Mouse (Mus musculus) megakaryocyte progenitor cell, adult 5-6 weeks (primary cell): ENCODE measurements at regions not wholly inside any gene's neighbourhood (a gene's known extent, or its start where the extent isn't known, plus 50 kb on each side); places are given as distances from the start of the nearest gene placed in this dataset.
"Not testable (repeated sequence)": the region's sequence is repeated elsewhere in the genome, so short reads cannot be mapped to it uniquely, and the experiment has no call there.

Experiments
- ATAC-seq: replicated peaks from 2 replicates; pipeline ENCODE4 v1.8.0; 2016; ENCODE audit warnings: mild to moderate bottlenecking, moderate TSS enrichment, inconsistent platforms; ENCODE audit not compliant: poor library complexity

- peak; percentile 63 for ATAC-seq
These were observed 928.2 kb upstream of the Zfp386 start for GRCm38 (mm10) chr12:115119134-115119826.

GRCm38 (mm10) chr12:115121259-115121658 is 926.3 kb upstream of the Zfp386 start:
- ATAC-seq, result peak; percentile 64

DNA sequence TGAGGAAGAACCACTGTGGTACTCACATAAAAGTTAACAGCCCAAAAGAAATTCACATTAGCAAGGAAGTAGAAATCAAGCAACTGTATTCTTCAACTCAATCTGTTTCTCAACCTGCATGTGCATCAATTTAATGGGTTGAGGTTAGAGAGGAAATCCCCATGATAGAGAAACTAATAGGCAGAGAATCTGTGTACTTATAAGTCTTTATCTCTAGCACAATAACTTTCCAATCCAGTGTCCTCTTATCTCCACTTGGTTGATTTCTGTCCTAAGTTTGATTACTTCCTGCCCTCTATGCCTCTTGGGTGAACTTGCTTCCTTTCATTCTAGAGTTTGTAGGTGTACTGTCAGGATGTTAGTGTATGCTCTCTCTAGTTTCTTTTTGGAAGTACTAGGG is 925.6 kb upstream of the Zfp386 start:
- no peak for ATAC-seq

DNA sequence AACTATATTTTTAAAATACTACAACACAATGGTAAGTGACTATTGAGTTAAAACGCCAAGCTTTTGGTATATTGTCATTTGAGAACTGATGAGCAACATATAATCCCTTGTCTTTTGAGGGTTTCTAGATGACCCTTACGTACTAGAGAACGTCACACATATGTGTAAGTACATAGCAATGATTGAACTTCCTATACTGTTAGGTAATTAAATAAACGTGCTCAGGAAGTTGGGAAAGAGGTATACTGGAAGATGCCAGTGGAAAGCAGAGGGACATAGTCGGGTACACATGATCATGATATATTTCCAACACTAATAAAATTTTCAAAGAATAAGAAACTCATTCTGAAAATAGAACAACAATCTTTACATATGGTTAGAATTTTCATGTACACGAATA is 914.6 kb upstream of the Zfp386 start:
- peak; percentile 55; the same call in 1 of the 2 replicates for ATAC-seq

GRCm38 (mm10) chr12:115145407-115145806 is 902.1 kb upstream of the Zfp386 start:
- not testable (repeated sequence) for ATAC-seq

GRCm38 (mm10) chr12:115146471-115146870 is 901.1 kb upstream of the Zfp386 start:
- not testable (repeated sequence) for ATAC-seq

DNA sequence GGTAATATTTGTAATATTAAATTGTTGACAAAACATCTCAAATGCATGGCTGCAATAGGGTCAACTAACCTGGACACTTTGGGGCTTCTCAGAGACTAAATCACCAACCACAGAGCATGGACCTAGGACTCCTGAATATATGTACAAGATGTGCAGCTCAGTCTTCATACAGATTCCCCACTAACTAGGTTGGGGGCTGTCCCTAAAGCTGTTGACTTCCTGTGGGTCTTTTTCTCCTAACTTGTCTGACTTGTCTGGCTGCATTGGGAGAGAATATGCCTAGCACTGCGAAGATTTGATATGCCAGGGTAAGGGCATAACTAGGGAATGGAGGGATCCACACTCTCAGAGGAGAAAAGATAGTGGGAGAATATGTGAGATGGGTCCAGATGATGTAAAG is 895.6 kb upstream of the Zfp386 start:
- ATAC-seq, result not testable (repeated sequence)

DNA sequence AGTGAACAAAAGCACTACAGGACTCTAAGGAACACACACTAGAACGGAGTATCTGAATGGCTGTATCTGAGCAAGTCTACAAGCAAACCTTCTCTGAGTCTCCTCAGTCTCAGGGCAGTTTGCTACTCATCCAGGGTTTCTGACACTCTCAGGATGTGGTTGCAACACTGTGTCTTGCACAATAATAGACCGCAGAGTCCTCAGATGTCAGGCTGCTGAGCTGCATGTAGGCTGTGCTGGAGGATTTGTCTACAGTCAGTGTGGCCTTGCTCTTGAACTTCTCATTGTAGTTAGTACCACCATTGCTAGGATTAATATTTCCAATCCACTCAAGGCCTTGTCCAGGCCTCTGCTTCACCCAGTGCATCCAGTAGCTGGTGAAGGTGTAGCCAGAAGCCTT is 889.3 kb upstream of the Zfp386 start:
- ATAC-seq, result not testable (repeated sequence)

DNA sequence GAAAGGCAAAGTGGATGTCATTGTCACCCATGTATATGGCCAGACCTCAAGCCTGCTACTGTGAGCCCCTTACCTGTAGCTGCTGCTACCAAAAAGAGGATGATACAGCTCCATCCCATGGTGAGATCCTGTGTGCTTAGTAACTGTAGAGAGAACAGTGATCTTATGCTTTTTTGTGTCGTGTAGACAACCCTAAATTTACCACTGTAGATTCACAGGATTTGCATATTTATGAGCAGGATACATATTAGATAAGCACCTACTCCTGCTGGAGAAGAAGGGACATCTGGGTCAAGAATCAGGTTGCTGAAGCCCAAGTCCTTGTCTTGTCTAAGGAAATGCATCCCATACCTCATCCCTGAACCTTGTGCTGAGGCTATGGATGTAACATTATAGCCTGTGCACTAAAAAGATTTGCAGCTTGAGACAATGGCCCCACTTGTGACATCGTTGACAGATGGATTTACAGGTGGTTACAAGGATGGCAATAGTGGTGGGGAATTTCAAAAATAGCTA is 888.7 kb upstream of the Zfp386 start:
- ATAC-seq, result not testable (repeated sequence)

- peak; percentile 89 for ATAC-seq
These were observed 882.0 kb upstream of the Zfp386 start for GRCm38 (mm10) chr12:115165499-115165898.

DNA sequence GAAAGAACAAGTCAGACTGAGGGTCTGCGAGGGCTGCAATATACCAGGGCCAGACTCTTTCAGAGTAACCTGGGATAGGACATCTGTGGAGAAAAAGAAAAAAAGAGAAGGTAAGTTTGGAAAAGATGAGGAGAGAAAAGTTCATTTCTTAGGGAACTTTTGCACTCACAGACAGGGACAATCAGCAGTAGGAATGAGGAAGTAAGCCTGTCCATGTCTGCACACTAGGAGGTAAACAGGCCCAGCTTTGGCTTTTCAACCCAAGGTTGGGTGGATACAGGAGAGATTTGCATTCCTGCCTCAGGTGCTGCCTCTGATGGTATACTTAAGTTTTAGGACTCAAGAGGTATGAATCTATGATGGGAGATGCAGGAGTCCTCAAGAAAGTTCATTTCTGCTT is 881.5 kb upstream of the Zfp386 start:
- ATAC-seq, result peak; percentile 70

DNA sequence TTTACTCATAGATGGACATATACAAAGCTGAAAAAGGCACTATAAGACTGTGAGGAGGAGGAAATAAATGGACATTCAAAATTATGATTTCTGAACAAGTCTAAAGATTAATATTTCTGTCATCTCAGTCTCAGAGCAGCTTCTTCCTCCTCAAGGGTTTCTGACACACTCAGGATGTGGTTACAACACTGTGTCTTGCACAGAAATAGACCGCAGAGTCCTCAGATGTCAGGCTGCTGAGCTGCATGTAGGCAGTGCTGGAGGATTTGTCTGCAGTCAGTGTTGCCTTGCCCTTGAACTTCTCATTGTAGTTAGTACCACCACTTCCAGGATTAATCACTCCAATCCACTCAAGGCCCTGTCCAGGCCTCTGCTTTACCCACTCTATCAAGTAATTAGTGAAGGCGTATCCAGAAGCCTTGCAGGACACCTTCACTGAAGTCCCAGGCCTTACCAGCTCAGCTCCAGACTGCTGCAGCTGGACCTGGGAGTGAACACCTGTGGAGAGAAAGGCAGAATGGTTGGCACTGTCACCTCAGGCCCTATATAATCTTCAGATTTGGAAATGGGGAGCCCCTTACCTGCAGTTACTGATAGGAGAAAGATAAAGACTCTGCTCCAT is 853.9 kb upstream of the Zfp386 start:
- ATAC-seq, result peak; percentile 57

GRCm38 (mm10) chr12:115197322-115198117 is 850.0 kb upstream of the Zfp386 start:
- ATAC-seq, result peak; percentile 71

GRCm38 (mm10) chr12:115207833-115208448 is 839.6 kb upstream of the Zfp386 start:
- not testable (repeated sequence) for ATAC-seq

GRCm38 (mm10) chr12:115222671-115223070 is 824.9 kb upstream of the Zfp386 start:
- ATAC-seq, result no peak

GRCm38 (mm10) chr12:115229965-115230364 is 817.6 kb upstream of the Zfp386 start:
- 0 out of 2 replicates have a peak, but pooled peaks have one; percentile 39 for ATAC-seq

GRCm38 (mm10) chr12:115242661-115243060 is 804.9 kb upstream of the Zfp386 start:
- 0 out of 2 replicates have a peak, but pooled peaks have one; percentile 26 for ATAC-seq

GRCm38 (mm10) chr12:115247298-115247697 is 800.2 kb upstream of the Zfp386 start:
- peak; percentile 55 for ATAC-seq

DNA sequence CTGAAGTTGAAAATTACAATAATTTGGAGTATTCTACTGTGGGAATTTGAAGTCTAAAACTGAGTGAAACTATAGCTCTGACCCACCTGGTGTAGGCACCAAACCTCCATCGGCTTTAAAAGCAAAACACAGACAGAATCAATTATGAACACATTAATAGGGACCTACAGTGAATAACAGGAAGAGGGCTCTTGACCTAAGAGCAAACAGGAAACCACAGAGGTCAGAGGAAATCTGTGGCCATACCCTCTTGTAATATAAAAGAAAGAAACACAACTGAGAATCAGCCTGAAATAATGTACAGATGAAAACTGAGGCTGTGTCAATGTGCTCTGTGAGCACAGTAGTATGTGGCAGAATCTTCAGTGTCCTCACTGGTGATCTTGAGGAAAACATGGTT is 789.7 kb upstream of the Zfp386 start:
- ATAC-seq, result peak; percentile 81

- 0 out of 2 replicates have a peak, but pooled peaks have one; percentile 48 for ATAC-seq
These were observed 788.8 kb upstream of the Zfp386 start for GRCm38 (mm10) chr12:115258744-115259143.

GRCm38 (mm10) chr12:115262431-115262830 is 785.1 kb upstream of the Zfp386 start:
- not testable (repeated sequence) for ATAC-seq
